Mouse (Mus musculus): Measurements from ENCODE around the gene Sirt4.

DNA sequence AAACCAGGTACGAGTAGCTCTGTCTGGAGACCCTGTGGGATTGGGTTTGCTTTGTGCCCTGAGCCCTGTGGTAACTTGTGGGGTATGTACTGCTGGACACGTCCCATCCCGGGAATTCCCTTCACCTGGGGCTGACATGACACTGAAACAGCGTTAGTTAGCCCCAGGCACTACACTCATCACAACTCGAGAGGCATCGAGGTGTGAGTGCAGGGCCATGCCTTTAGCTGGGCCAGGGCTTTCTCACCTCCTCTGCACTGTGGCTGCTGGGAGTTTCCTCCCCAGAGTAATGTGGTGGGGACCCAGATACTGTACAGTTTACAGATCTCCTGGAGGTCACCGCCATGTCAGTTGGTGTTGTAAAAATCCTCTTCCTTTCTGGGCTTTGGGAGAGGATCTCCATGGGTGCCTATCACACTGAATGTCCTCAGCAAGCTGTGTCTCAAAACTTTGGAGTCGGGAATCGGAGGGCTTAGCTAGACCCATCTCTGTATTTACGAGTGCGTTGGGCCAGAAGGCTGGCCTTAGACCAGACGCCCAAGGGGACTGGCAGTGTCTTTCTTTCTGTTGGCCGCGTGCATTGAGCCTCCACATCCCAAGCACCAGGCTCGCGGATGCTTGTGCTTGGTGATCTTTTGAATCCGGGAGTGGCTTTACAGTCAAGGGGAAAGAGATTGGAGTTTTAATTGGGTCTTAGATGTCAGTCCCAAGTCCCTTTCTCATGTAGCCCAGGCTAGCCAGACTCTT is 42.1 kb upstream of the Sirt4 start:
- no peak for TF ChIP-seq POLR2A (IDR thresholded peaks at IDR 0.05; ENCODE audit: insufficient read length, low read depth)
- no peak for TF ChIP-seq USF1 (IDR thresholded peaks at IDR 0.05; ENCODE audit: low read depth)
- TF ChIP-seq MAX (IDR thresholded peaks at IDR 0.05; ENCODE audit: low read depth), result no peak
- no peak for TF ChIP-seq E2F4 (IDR thresholded peaks at IDR 0.05; ENCODE audit: insufficient read depth)
- no peak for TF ChIP-seq REST (IDR thresholded peaks at IDR 0.05; ENCODE audit: insufficient read depth, insufficient read length)
- TF ChIP-seq TCF12 (IDR thresholded peaks at IDR 0.05; ENCODE audit: insufficient read depth, poor library complexity, severe bottlenecking), result no peak
- no peak for TF ChIP-seq MYOG (IDR thresholded peaks at IDR 0.05; ENCODE audit: control insufficient read depth in 1 of 3, insufficient read depth in 1 of 3, insufficient read length in 2 of 3, low read depth in 2 of 3)
- no peak for TF ChIP-seq CEBPB (IDR thresholded peaks at IDR 0.05; ENCODE audit: insufficient read depth, poor library complexity, severe bottlenecking)
- TF ChIP-seq SRF (IDR thresholded peaks at IDR 0.05; ENCODE audit: control insufficient read depth, insufficient read length, low read depth), result no peak
- no peak for TF ChIP-seq POLR2AphosphoS2 (IDR thresholded peaks at IDR 0.05; ENCODE audit: insufficient read length, low read depth)
